Mouse (Mus musculus) hindbrain, embryonic 15.5 days (tissue): ENCODE data around the gene Dennd5a. TPM values are rescaled to one million over a fixed set of nuclear protein-coding genes. Genes with fewer than 3 reads are reported as not detected.

Experiments used
- ATAC-seq: fragments of 200-750 bp; cut with Nextera tagmentation; 2 replicates; pipeline ENCODE4 v1.8.0; 2017; ENCODE audit warnings: low read depth, moderate number of reproducible peaks, moderate TSS enrichment; ENCODE audit not compliant: low FRiP score
- H3K27ac ChIP-seq: fragments of 300-500 bp; sonication (generic); replicated peaks from 2 replicates; pipeline ENCODE4 v1.5.1; 2015; ENCODE audit warnings: mild to moderate bottlenecking, inconsistent platforms
- H3K27me3 ChIP-seq: fragments of 300-500 bp; sonication (generic); 2 replicates; pipeline ENCODE4 v1.6.1; 2015; ENCODE audit warnings: control low read depth, inconsistent platforms
- H3K36me3 ChIP-seq: fragments of 300-500 bp; sonication (generic); 2 replicates; pipeline ENCODE4 v1.6.1; 2015; ENCODE audit warnings: control low read depth, inconsistent platforms
- H3K4me1 ChIP-seq: fragments of 300-500 bp; sonication (generic); replicated peaks from 2 replicates; pipeline ENCODE4 v1.6.1; 2015; ENCODE audit warnings: control low read depth, inconsistent platforms
- H3K4me2 ChIP-seq: fragments of 300-500 bp; sonication (generic); 2 replicates; pipeline ENCODE4 v1.6.1; 2015; ENCODE audit warnings: moderate library complexity, mild to moderate bottlenecking, inconsistent platforms
- H3K4me3 ChIP-seq: fragments of 300-500 bp; sonication (generic); 2 replicates; pipeline ENCODE4 v1.5.1; 2015; ENCODE audit warnings: mild to moderate bottlenecking, inconsistent platforms
- H3K9ac ChIP-seq: fragments of 300-500 bp; sonication (generic); 2 replicates; pipeline ENCODE4 v1.6.1; 2015; ENCODE audit warnings: inconsistent platforms
- H3K9me3 ChIP-seq: fragments of 300-500 bp; sonication (generic); 2 replicates; pipeline ENCODE4 v1.6.1; 2016; ENCODE audit warnings: control low read depth, inconsistent platforms
- WGBS: fragments of 180-500 bp; shearing (Covaris S2); methylation state at CpG from one replicate; pipeline ENCODE4 v1.1.7; 2015; 5-methylcytosine and 5-hydroxymethylcytosine counted together
- polyA plus RNA-seq: library from polyadenylated mRNA; unstranded; fragments of >200 nt; fragmentation: Nextera tagmentation; extraction: Ambion mirVana; gene quantifications from 2 replicates; pipeline ENCODE4 v1.2.1, GENCODE M21; 2015

The Dennd5a gene
- polyA plus RNA-seq, 1 experiment from 2014 or later: 44.6 TPM

DNA sequence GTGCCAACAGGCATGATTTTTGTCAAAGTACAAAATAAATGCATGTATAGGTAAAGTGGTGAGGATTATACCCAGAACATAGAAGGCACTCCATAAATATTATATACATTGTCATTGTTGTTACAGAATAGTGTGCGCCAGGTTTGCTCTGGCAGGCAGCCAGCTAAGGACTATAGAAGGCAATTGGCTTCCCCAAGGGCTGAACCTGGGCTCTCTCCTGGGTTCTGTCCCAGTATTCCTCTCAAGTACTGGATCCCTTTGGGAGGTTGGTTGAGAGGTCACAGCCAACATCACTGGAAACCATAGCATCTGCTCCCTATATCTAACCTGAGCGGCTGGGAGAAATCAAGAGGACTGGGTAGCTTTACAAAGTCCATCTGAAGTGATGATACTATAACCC lies 1.3 kb upstream of the Dennd5a start:
- Histone ChIP-seq H3K4me1 (peaks cover 40% of the 10 kb centered on the region), H3K4me2 (no peak overlapping the region), H3K9ac (no peak overlapping the region), H3K27ac (no peak overlapping the region), H3K27me3 (no peaks in the 10 kb centered on the region), H3K4me3 (no peak overlapping the region), H3K9me3 (no peaks in the 10 kb centered on the region), H3K36me3 (no peaks in the 10 kb centered on the region)
- ATAC-seq: no peak
- WGBS: 78% methylated on average over 2 of the region's 2 CpGs

GRCm38 (mm10) chr7:109960613-109961154 lies 414 bp upstream of the Dennd5a start:
- Histone ChIP-seq H3K9me3 (no peaks in the 10 kb centered on the region), H3K4me3 (peak overlapping the region; percentile 82), H3K4me1 (peaks cover 41% of the 10 kb centered on the region), H3K36me3 (no peaks in the 10 kb centered on the region), H3K9ac (peak overlapping the region; percentile 90), H3K27me3 (no peaks in the 10 kb centered on the region), H3K27ac (peak overlapping the region; percentile 92), H3K4me2 (peak overlapping the region; percentile 82)
- peak; percentile 90 for ATAC-seq
- 11% methylated on average over 13 of the region's 13 CpGs for WGBS

- Histone ChIP-seq H3K36me3 (no peaks in the 10 kb centered on the region), H3K27me3 (no peaks in the 10 kb centered on the region), H3K9ac (peak overlapping the region; percentile 90), H3K4me2 (peak overlapping the region; percentile 82), H3K4me3 (peak overlapping the region; percentile 82), H3K27ac (peak overlapping the region; percentile 92), H3K9me3 (no peaks in the 10 kb centered on the region), H3K4me1 (peaks cover 45% of the 10 kb centered on the region)
- no peak for ATAC-seq
- 6% methylated on average over 18 of the region's 18 CpGs for WGBS
Measured at GRCm38 (mm10) chr7:109958843-109959715, 1.2 kb downstream of the Dennd5a start.

DNA sequence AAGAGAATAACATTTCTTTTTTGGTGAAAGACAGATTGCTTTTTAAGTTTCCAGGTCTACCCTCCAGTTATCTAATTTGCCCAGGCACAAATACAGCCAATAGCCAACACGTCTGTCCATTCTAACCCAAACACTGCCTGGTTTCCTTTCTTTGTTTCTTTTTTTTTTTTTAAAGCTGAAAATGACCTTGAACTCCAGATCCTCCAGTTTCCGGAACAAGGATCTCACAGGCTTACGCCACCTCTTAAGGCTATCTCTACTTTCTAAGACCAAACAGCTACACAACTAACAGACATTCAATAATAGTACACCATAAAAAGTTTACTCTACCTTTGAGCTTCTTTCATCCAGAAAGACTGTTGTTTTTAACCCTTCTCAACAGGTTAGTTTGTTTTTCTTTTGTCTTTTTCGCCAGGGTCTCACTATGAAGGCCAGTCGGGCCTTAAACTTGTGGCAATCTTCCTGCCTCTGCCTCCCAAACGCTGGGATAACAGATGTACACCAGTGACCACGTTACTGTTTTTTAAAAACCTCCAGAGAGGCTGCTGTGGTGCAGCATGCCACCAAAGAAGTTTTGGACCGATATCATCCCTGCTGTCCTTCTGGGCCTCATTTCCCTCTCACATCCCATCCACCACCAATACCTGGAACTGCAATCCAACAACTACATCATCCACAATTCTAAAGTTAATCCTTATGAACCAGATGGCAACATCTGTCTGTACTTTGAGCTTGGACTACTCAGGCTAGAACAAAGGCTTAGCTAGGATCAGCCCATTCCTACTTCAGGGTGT lies 2.1 kb downstream of the Dennd5a start:
- Histone ChIP-seq H3K27ac (peak overlapping the region; percentile 31; the same call in 1 of the 2 replicates), H3K27me3 (no peaks in the 10 kb centered on the region), H3K4me3 (peak overlapping the region; percentile 82), H3K36me3 (no peaks in the 10 kb centered on the region), H3K4me1 (peaks cover 45% of the 10 kb centered on the region), H3K9me3 (no peaks in the 10 kb centered on the region), H3K9ac (peak overlapping the region; percentile 29; the same call in 1 of the 2 replicates), H3K4me2 (peak overlapping the region; percentile 82)
- 56% methylated on average over 8 of the region's 8 CpGs for WGBS
- ATAC-seq: no peak

DNA sequence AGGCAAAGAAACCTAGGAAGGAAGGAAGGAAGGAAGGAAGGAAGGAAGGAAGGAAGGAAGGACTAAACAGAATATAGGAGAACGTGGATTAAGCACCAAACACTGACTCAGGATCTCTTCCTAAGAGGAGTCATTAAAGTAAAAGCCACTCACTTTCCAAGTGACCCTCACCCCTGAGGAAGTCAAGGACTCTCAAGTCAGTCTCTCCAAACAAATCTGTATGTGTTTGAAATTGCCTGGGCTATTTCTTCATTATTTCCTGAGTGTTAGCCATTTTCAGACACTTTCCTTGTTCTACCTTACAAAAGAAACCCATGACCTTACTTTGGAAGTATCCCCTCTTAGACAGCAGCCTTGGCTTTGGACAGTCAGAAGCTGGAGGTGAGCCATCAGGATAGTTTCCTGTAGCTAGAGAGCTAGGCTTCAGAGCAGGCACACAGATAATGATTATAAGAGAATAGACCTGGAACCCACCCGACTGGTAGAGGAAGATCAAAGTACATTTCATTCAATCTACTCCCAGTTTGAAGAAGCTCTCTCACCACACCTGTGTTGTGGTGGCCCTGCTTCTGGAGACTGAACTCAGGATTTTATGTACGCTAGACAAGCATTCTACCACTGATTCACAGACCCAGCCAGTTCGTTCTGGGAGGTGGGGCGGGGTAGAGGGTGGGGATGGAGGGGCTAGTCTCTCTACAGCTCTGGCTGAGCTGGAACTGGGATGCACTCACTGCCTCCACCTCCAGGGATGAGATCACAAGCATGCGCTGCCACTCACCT lies 5.5 kb downstream of the Dennd5a start:
- no peak overlapping the region for H3K27ac ChIP-seq
- H3K9me3 ChIP-seq: no peaks in the 10 kb centered on the region
- no peak overlapping the region for H3K9ac ChIP-seq
- peaks cover 33% of the 10 kb centered on the region for H3K4me1 ChIP-seq
- no peak overlapping the region for H3K4me2 ChIP-seq
- 71% methylated on average over 6 of the region's 6 CpGs for WGBS
- H3K36me3 ChIP-seq: no peaks in the 10 kb centered on the region
- ATAC-seq: no peak
- H3K4me3 ChIP-seq: no peak overlapping the region
- H3K27me3 ChIP-seq: no peaks in the 10 kb centered on the region

DNA sequence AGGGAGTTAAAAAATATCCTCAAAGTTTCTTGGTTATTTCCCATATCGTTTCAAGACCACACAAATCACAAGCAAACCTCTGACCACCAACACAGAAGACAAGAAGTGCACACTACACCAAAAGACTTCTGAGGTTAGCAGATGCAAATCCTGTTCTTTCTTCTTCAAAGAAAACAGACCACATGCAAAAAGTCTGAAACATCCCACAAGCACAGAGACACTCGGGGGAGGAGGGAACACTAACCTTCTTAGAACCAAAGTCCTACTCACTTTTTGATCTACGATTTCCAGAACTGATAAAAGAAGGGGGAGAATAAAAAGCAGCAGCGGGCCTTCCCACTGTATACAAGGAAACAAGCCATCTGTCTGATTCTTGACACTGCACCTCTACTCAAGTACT lies 9.0 kb downstream of the Dennd5a start:
- WGBS: 84% methylated on average over 4 of the region's 4 CpGs
- no peak overlapping the region for H3K4me3 ChIP-seq
- H3K27me3 ChIP-seq: no peaks in the 10 kb centered on the region
- H3K27ac ChIP-seq: no peak overlapping the region
- no peak overlapping the region for H3K4me2 ChIP-seq
- no peaks in the 10 kb centered on the region for H3K9me3 ChIP-seq
- no peaks in the 10 kb centered on the region for H3K36me3 ChIP-seq
- H3K9ac ChIP-seq: no peak overlapping the region
- peaks cover 5% of the 10 kb centered on the region; the same call in 1 of the 2 replicates for H3K4me1 ChIP-seq
- no peak for ATAC-seq

DNA sequence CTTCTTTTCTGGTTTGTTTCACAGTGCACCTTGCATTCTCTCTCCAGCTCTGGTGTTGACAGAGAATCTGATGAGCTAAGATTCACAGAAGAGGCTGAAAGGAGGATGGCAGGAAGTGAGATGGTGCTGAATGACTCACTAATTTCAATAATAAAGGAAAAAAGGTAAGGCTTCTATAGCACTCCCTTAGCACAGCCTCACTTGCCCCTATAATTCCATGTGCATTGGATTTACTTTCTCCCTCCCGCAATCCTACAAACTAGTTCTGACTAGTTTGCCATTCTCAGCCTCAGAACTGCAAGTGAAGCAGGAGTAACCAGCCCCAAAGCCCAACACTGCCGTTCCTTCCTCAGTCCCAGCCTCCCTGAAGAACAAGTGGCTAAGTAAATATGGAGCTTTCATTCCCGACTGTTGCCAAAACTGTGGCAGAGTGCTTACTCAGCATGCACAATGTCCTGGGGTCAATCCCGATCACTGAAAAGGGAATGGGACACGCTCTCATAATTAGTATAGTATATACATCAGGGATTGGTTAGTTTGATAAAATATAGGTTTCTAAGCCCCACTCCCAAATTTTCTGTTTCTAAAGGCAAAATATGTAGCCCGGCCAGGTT lies 15.7 kb downstream of the Dennd5a start:
- no peak for ATAC-seq
- H3K4me2 ChIP-seq: no peak overlapping the region
- 0 out of 2 replicates have a peak, but pooled peaks cover 4% of the 10 kb centered on the region for H3K4me1 ChIP-seq
- no peak overlapping the region for H3K4me3 ChIP-seq
- no peak overlapping the region for H3K9ac ChIP-seq
- no peaks in the 10 kb centered on the region for H3K27me3 ChIP-seq
- no peaks in the 10 kb centered on the region for H3K9me3 ChIP-seq
- WGBS: 58% methylated on average over 6 of the region's 6 CpGs
- no peak overlapping the region; the same call in 1 of the 2 replicates for H3K27ac ChIP-seq
- no peaks in the 10 kb centered on the region for H3K36me3 ChIP-seq

DNA sequence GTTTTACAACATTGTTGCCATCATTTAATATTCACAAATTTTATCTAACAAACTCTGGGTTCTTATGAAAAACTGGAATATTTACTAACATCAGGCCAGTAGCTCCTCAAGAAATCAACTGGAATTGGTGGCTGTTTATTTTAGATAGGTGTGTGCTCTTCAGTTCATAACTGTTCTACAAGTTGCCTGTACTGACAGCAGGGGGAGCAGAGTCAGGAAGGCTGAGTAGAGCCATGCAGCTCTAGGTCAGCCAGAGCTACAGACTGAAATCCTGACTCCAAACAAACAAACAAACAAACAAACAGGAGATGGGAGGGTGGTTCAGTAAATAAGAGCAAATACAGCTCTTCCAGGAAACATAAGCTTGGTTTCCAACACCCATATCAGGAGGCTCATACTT lies 30.6 kb downstream of the Dennd5a start:
- no peak for ATAC-seq
- H3K4me2 ChIP-seq: no peak overlapping the region
- H3K9me3 ChIP-seq: no peaks in the 10 kb centered on the region
- H3K9ac ChIP-seq: no peak overlapping the region
- no peaks in the 10 kb centered on the region for H3K27me3 ChIP-seq
- H3K4me3 ChIP-seq: no peak overlapping the region
- no peak overlapping the region for H3K27ac ChIP-seq
- peaks cover 32% of the 10 kb centered on the region for H3K36me3 ChIP-seq
- H3K4me1 ChIP-seq: peaks cover 4% of the 10 kb centered on the region; the same call in 1 of the 2 replicates

DNA sequence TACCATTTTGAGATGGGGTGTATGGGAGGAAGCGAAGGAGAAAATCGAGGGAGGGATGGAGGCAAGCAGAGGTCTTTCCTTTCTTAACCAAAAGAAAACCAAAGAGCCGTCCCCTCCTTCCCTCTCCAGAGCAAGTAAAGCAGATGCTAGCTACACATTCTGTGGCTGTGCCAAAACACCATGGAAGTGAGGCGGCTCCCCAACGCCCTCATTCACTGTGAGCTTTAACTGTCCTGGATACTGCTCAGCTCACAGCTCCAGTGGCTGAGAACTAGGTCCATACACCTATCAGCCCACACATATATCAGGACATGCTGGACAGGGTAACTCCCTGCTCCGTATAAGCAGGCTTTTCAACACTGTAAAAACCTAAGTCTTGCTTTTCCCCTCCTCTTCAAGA lies 31.9 kb downstream of the Dennd5a start:
- 89% methylated on average over 6 of the region's 6 CpGs for WGBS
- ATAC-seq: no peak
- Histone ChIP-seq H3K4me2 (no peak overlapping the region), H3K36me3 (peaks cover 24% of the 10 kb centered on the region), H3K9me3 (no peaks in the 10 kb centered on the region), H3K4me1 (peaks cover 4% of the 10 kb centered on the region; the same call in 1 of the 2 replicates), H3K9ac (no peak overlapping the region), H3K27ac (no peak overlapping the region), H3K4me3 (no peak overlapping the region), H3K27me3 (no peaks in the 10 kb centered on the region)

GRCm38 (mm10) chr7:109924965-109925364 lies 35.3 kb downstream of the Dennd5a start:
- H3K4me3 ChIP-seq: no peak overlapping the region
- WGBS: 83% methylated on average over 2 of the region's 2 CpGs
- H3K27me3 ChIP-seq: no peaks in the 10 kb centered on the region
- H3K36me3 ChIP-seq: peaks cover 31% of the 10 kb centered on the region
- peaks cover 4% of the 10 kb centered on the region; the same call in 1 of the 2 replicates for H3K4me1 ChIP-seq
- H3K9me3 ChIP-seq: no peaks in the 10 kb centered on the region
- H3K4me2 ChIP-seq: no peak overlapping the region
- H3K9ac ChIP-seq: no peak overlapping the region
- H3K27ac ChIP-seq: no peak overlapping the region
- peak; percentile 30; the same call in 1 of the 2 replicates for ATAC-seq

DNA sequence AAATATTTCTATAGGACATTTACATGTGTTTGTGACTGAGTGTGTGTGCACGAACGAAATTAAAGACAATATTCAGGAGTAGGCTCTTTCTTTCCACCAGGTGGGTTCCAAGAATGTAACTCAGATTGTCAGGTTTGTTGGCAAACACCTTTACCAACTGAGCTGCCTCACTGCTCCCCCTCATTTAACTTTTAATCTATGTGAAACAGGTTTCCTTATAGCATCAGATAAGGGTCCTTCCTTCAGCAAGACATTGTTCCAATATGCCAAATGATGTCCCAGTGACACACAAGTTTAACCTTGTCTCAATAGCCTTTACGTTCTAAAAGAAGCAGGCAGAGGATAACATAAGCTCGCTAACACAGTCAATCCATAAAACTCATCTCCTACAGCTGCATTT lies 37.4 kb downstream of the Dennd5a start:
- peaks cover 4% of the 10 kb centered on the region; the same call in 1 of the 2 replicates for H3K4me1 ChIP-seq
- no peak overlapping the region for H3K27ac ChIP-seq
- ATAC-seq: no peak
- no peaks in the 10 kb centered on the region for H3K27me3 ChIP-seq
- H3K9me3 ChIP-seq: no peaks in the 10 kb centered on the region
- no peak overlapping the region for H3K4me2 ChIP-seq
- H3K9ac ChIP-seq: no peak overlapping the region
- no peak overlapping the region for H3K4me3 ChIP-seq
- H3K36me3 ChIP-seq: peaks cover 46% of the 10 kb centered on the region
- WGBS: 92% methylated on average over 4 of the region's 4 CpGs
